Mouse (Mus musculus) stomach, embryonic 14.5 days (tissue): ENCODE data around the gene Cmtr1. TPM values are rescaled to one million over a fixed set of nuclear protein-coding genes. Genes with fewer than 3 reads are reported as not detected.
A peak's percentile ranks its signal among the peaks of the same experiment; 100 is the strongest.

Experiments used
- ATAC-seq: fragments of 200-750 bp; cut with Nextera tagmentation; 2 replicates; pipeline ENCODE4 v1.8.0; 2017; ENCODE audit warnings: low read depth, moderate TSS enrichment; ENCODE audit not compliant: insufficient number of reproducible peaks, insufficient read depth, low FRiP score
- H3K27ac ChIP-seq: fragments of 300-500 bp; sonication (generic); 2 replicates; pipeline ENCODE4 v1.5.1; 2014; ENCODE audit warnings: mild to moderate bottlenecking, low read length, moderate library complexity, mixed read lengths
- H3K27me3 ChIP-seq: fragments of 300-500 bp; sonication (generic); 2 replicates; pipeline ENCODE4 v1.6.1; 2014; ENCODE audit warnings: low read length, control low read depth, mixed read lengths; ENCODE audit not compliant: control insufficient read depth, insufficient read depth
- H3K36me3 ChIP-seq: fragments of 300-500 bp; sonication (generic); 2 replicates; pipeline ENCODE4 v1.6.1; 2014; ENCODE audit warnings: mild to moderate bottlenecking, control low read depth, low read length, moderate library complexity, mixed read lengths; ENCODE audit not compliant: control insufficient read depth, insufficient read depth
- H3K4me1 ChIP-seq: fragments of 300-500 bp; sonication (generic); 2 replicates; pipeline ENCODE4 v1.6.1; 2014; ENCODE audit warnings: low read length, control low read depth, mixed read lengths; ENCODE audit not compliant: control insufficient read depth, insufficient read depth
- H3K4me2 ChIP-seq: fragments of 300-500 bp; sonication (generic); replicated peaks from 2 replicates; pipeline ENCODE4 v1.6.1; 2014; ENCODE audit warnings: low read depth, low read length, control low read depth
- H3K4me3 ChIP-seq: fragments of 300-500 bp; sonication (generic); 2 replicates; pipeline ENCODE4 v1.5.1; 2014; ENCODE audit warnings: low read depth, low read length, control low read depth
- H3K9ac ChIP-seq: fragments of 300-500 bp; sonication (generic); replicated peaks from 2 replicates; pipeline ENCODE4 v1.6.1; 2014; ENCODE audit warnings: low read depth, mild to moderate bottlenecking, control low read depth, low read length, moderate library complexity, mixed read lengths
- H3K9me3 ChIP-seq: fragments of 300-500 bp; sonication (generic); 2 replicates; pipeline ENCODE4 v1.6.1; 2016; ENCODE audit warnings: low read depth, low read length, control low read depth; ENCODE audit not compliant: control insufficient read depth
- WGBS: fragments of 180-500 bp; shearing (Covaris S2); extraction: QIAGEN DNeasy Blood & Tissue Kit; methylation state at CpG from one replicate; pipeline ENCODE4 v1.1.7; 2014; 5-methylcytosine and 5-hydroxymethylcytosine counted together
- polyA plus RNA-seq: library from polyadenylated mRNA; unstranded; fragments of >200 nt; fragmentation: Nextera tagmentation; extraction: Ambion mirVana; gene quantifications from 2 replicates; pipeline ENCODE4 v1.2.1, GENCODE M21; 2014

Cmtr1 gene
- polyA plus RNA-seq, 1 experiment from 2014 or later = 117 TPM

DNA sequence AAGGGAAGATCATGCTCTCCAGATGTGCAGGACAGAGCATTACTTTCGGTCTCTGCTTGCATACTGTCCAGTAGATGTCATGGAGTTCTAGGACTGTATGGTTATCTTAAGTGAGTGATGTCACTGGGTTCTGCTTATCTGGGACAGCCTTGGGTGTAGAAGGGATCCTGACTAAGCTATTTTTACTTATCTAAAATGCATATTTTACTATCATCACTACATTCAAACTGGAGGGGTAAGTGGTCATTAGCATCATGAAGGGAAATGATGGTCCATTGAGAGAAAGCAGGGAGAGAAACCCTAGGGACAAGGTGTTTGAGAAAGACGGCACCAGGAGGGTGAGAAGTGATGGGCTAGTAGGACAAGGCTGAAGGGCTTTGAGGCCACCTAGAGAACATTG, 2.1 kb upstream of the Cmtr1 start:
- WGBS = 76% methylated on average over 2 of the region's 2 CpGs
- Histone ChIP-seq H3K9ac (no peak overlapping the region), H3K36me3 (no peaks in the 10 kb centered on the region; the same call in 1 of the 2 replicates), H3K27me3 (no peaks in the 10 kb centered on the region), H3K27ac (no peak overlapping the region), H3K4me1 (peaks cover 7% of the 10 kb centered on the region; the same call in 1 of the 2 replicates), H3K4me2 (no peak overlapping the region), H3K4me3 (no peak overlapping the region), H3K9me3 (no peaks in the 10 kb centered on the region)
- no peak; the same call in 1 of the 2 replicates for ATAC-seq

DNA sequence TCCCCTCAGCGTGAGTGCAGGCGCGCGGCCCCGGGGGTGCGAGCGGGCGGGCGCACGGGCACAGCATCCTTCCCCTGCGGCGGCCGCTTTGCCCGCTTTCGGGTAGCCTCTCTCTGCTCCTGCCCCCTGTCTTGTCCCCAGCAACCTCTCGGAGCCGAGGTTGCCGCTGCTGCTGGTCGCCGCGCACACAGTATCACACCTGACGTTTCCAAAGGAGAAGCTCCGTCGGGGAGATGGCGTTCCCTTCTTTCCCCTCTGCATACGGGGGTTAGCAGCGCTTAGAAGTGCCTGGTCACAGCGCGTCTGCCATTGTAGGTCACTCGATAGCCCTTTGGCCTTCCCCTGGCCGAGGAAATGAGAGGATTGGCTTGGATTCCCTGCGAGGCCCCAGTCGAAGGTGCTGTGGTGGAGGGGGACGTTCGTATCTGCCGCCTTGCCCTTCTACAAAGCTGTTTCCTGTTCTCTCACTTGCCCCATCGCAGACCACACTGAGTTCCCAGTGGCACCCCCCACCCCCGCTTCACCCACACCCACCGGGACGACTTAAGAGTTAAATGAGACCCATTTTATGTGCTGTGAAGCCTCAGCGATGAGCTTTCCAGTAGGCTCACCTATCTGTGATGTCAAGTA, 482 bp downstream of the Cmtr1 start:
- Histone ChIP-seq H3K27me3 (no peaks in the 10 kb centered on the region), H3K4me2 (peak overlapping the region; percentile 72), H3K9ac (peak overlapping the region; percentile 87), H3K4me1 (peaks cover 7% of the 10 kb centered on the region; the same call in 1 of the 2 replicates), H3K9me3 (no peaks in the 10 kb centered on the region), H3K27ac (peak overlapping the region; percentile 79), H3K4me3 (peak overlapping the region; percentile 78), H3K36me3 (peaks cover 11% of the 10 kb centered on the region)
- under 1% methylated on average over 41 of the region's 41 CpGs for WGBS
- peak; percentile 72 for ATAC-seq

DNA sequence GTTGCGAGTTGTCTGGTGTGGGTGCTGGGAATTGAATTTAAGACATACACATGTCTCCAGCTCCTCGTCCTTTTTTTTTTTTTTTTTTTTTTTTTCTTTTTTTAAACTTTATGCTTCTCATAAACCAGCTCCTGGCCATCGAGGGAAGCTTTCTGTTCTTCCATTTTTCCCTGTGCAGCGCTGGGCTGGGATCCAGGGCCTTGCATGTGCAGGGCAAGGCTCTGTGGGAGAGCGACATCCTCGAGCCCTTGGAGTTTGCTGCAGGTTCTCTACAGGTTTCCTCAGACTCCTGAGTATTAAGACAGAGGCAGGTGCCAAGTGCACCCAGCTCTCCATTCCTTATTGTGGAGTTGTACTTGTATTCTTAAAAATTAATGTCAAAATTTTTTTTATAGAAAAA, 1.8 kb downstream of the Cmtr1 start:
- Histone ChIP-seq H3K9me3 (no peaks in the 10 kb centered on the region), H3K27ac (no peak overlapping the region), H3K36me3 (peaks cover 18% of the 10 kb centered on the region), H3K9ac (no peak overlapping the region), H3K4me3 (no peak overlapping the region), H3K4me2 (no peak overlapping the region), H3K4me1 (peaks cover 7% of the 10 kb centered on the region; the same call in 1 of the 2 replicates), H3K27me3 (no peaks in the 10 kb centered on the region)
- 93% methylated on average over 6 of the region's 6 CpGs for WGBS
- ATAC-seq = no peak

GRCm38 (mm10) chr17:29668051-29668986, 7.9 kb downstream of the Cmtr1 start:
- no peak overlapping the region for H3K27ac ChIP-seq
- H3K9ac ChIP-seq = no peak overlapping the region
- H3K36me3 ChIP-seq = peaks cover 30% of the 10 kb centered on the region
- no peak overlapping the region for H3K4me2 ChIP-seq
- no peak overlapping the region for H3K4me3 ChIP-seq
- H3K9me3 ChIP-seq = no peaks in the 10 kb centered on the region
- H3K4me1 ChIP-seq = no peaks in the 10 kb centered on the region
- no peak for ATAC-seq
- H3K27me3 ChIP-seq = no peaks in the 10 kb centered on the region
- 73% methylated on average over 10 of the region's 10 CpGs for WGBS

DNA sequence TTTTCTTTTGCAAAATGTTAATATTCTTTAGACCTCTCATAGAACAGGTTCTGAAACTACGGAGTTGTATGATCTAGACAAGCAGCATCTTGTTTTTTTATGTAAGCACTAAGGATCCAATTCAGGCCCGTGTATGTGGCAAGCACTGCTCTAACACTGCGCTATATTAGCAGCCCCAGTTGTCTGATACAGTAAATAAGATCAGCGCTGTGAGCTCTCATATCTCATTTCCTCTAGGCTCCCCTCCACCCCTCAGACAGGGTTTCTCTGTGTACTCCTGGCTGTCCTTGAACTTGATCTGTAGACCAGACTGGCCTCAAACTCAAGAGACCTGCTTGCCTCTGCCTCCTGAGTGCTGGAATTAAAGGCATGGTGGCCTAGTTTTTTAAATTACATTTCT, 8.6 kb downstream of the Cmtr1 start:
- no peaks in the 10 kb centered on the region for H3K27me3 ChIP-seq
- no peaks in the 10 kb centered on the region for H3K9me3 ChIP-seq
- H3K36me3 ChIP-seq = peaks cover 34% of the 10 kb centered on the region
- H3K27ac ChIP-seq = no peak overlapping the region
- no peak overlapping the region for H3K9ac ChIP-seq
- ATAC-seq = no peak
- no peak overlapping the region for H3K4me3 ChIP-seq
- no peaks in the 10 kb centered on the region for H3K4me1 ChIP-seq
- 95% methylated on average over 4 of the region's 4 CpGs for WGBS
- H3K4me2 ChIP-seq = no peak overlapping the region

- Histone ChIP-seq H3K27me3 (no peaks in the 10 kb centered on the region), H3K4me3 (no peak overlapping the region), H3K9ac (no peak overlapping the region), H3K27ac (no peak overlapping the region), H3K4me1 (no peaks in the 10 kb centered on the region), H3K9me3 (no peaks in the 10 kb centered on the region), H3K36me3 (peaks cover 30% of the 10 kb centered on the region), H3K4me2 (no peak overlapping the region)
- no peak for ATAC-seq
Observed at GRCm38 (mm10) chr17:29669936-29670335, 9.5 kb downstream of the Cmtr1 start.

DNA sequence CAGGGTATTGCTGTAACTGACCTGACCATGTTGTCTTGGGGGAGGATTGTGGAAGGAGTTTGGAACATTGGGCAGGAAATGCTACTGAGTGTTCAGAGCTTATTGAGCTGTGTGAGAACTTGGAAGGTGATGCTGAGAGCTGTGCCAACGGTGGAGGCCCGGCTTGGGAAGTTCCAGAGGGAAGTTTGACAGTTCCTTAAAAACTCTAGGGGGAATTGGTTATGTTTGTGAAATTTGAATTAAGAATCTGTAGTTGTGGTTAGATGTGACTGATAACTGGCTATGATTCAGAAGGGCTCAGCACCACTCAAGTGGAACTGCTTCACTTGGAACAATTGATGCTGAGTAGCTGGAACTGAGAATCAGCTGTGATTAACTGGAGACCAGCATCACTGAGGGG, 10.6 kb downstream of the Cmtr1 start:
- H3K27ac ChIP-seq = no peak overlapping the region
- no peak for ATAC-seq
- WGBS = 92% methylated on average over 2 of the region's 2 CpGs
- H3K4me2 ChIP-seq = no peak overlapping the region
- H3K27me3 ChIP-seq = no peaks in the 10 kb centered on the region
- peaks cover 33% of the 10 kb centered on the region for H3K36me3 ChIP-seq
- no peak overlapping the region for H3K4me3 ChIP-seq
- H3K9me3 ChIP-seq = no peaks in the 10 kb centered on the region
- H3K9ac ChIP-seq = no peak overlapping the region
- H3K4me1 ChIP-seq = no peaks in the 10 kb centered on the region

DNA sequence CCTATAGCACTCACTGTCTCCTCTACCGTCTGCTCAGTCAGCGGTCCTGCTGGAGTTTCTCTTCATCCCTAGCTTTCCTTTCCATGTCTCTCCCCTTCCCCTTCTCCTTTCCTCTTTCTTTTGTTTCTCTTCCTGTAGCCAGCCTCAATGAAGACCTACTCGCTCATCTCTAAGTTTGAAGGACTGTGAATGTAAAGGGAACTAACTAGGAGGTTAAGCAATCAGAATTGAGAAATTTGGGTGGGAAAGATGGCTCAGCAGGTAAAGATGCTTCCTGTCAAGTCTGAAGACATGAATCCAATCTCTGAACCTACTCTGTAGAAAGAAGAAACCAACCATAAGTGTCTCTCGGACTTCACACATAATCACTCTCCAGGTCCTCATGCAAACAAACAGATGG, 12.9 kb downstream of the Cmtr1 start:
- WGBS = 92% methylated on average over 4 of the region's 4 CpGs
- Histone ChIP-seq H3K4me1 (no peaks in the 10 kb centered on the region), H3K4me2 (no peak overlapping the region), H3K36me3 (peaks cover 44% of the 10 kb centered on the region), H3K9me3 (no peaks in the 10 kb centered on the region), H3K4me3 (no peak overlapping the region), H3K9ac (no peak overlapping the region), H3K27me3 (no peaks in the 10 kb centered on the region), H3K27ac (no peak overlapping the region)
- no peak for ATAC-seq
